Mouse (Mus musculus) lung, postnatal 4 days (tissue): ENCODE results near the gene Cenpb.
"Not testable (repeated sequence)": the region's sequence is repeated elsewhere in the genome, so short reads cannot be mapped to it uniquely, and the experiment has no call there.

Experiments used
- DNase-seq, 2 experiments: peaks; one replicate each; pipeline ENCODE4 v3.0.0; 2021

The Cenpb gene

GRCm38 (mm10) chr2:131179990-131180587 lies at the start of gene Cenpb:
Cenpb (minus strand) TSS chr2:131180067.
- DNase-seq, result peak; percentile 89 to 93

- DNase-seq, result no peak
Observed at GRCm38 (mm10) chr2:131227243-131227642, 47.4 kb upstream of the Cenpb start.

GRCm38 (mm10) chr2:131226669-131227068 lies 46.8 kb upstream of the Cenpb start:
- DNase-seq, result not testable (repeated sequence)

GRCm38 (mm10) chr2:131225178-131225577 lies 45.3 kb upstream of the Cenpb start:
- DNase-seq, result no peak

- DNase-seq, result no peak
Observed at GRCm38 (mm10) chr2:131223569-131223968, 43.7 kb upstream of the Cenpb start.

GRCm38 (mm10) chr2:131222562-131222961 lies 42.7 kb upstream of the Cenpb start:
- no peak for DNase-seq

GRCm38 (mm10) chr2:131221853-131222515 lies 42.1 kb upstream of the Cenpb start:
- no peak for DNase-seq

GRCm38 (mm10) chr2:131220030-131220429 lies 40.2 kb upstream of the Cenpb start:
- no peak for DNase-seq

- no peak for DNase-seq
Observed at GRCm38 (mm10) chr2:131215941-131216858, 36.3 kb upstream of the Cenpb start.

- DNase-seq, result no peak
Observed at GRCm38 (mm10) chr2:131213773-131214172, 33.9 kb upstream of the Cenpb start.

- DNase-seq, result peak in 1 of 2 experiments; percentile 35
Observed at GRCm38 (mm10) chr2:131211026-131211615, 31.3 kb upstream of the Cenpb start.

- peak; percentile 97 to 98 for DNase-seq
Observed at GRCm38 (mm10) chr2:131209969-131210792, 30.3 kb upstream of the Cenpb start.

- DNase-seq, result peak in 1 of 2 experiments; percentile 51
Observed at GRCm38 (mm10) chr2:131209125-131209795, 29.4 kb upstream of the Cenpb start.

- DNase-seq, result no peak
Observed at GRCm38 (mm10) chr2:131208356-131208755, 28.5 kb upstream of the Cenpb start.

- no peak for DNase-seq
Observed at GRCm38 (mm10) chr2:131206778-131207177, 26.9 kb upstream of the Cenpb start, which contains the start of gene Ap5s1. Ap5s1 (plus strand) TSS chr2:131207078.

GRCm38 (mm10) chr2:131205521-131206182 lies 25.8 kb upstream of the Cenpb start:
- no peak for DNase-seq

GRCm38 (mm10) chr2:131204410-131204981 lies 24.6 kb upstream of the Cenpb start:
- peak; percentile 95 to 97 for DNase-seq

- DNase-seq, result no peak
Observed at GRCm38 (mm10) chr2:131203816-131204409, 24.0 kb upstream of the Cenpb start.

GRCm38 (mm10) chr2:131201262-131201661 lies 21.4 kb upstream of the Cenpb start:
- no peak for DNase-seq

GRCm38 (mm10) chr2:131200710-131201109 lies 20.8 kb upstream of the Cenpb start:
- no peak for DNase-seq
